13 mouse cellular contexts compared by ENCODE assay signal in genomic region chr9:22119543-22119942, GRCm38 (mm10). TPM values are rescaled to one million over a fixed set of nuclear protein-coding genes. Genes with fewer than 3 reads are reported as not detected.
DNase-seq lines count a peak whose midpoint lies in the region; ATAC-seq lines count a peak whose summit lies in the region.
"Had no signal": no experiment of that assay in that cellular context is flagged by ENCODE, and none has a peak within 500 bp of the region (broad histone marks: within the 10 kb centered on the region; RNA-seq: fewer than 3 reads in every experiment).

No protein-coding gene starts in this region.

- H3K36me3 ChIP-seq in hindbrain, embryonic 12.5 days: no peaks in the 10 kb centered on the region
- H3K36me3 ChIP-seq: heart, embryonic 12.5 days; midbrain, embryonic 13.5 days; neural tube, embryonic 12.5 days had no signal

- H3K27me3 ChIP-seq in hindbrain, embryonic 12.5 days: no peaks in the 10 kb centered on the region
- H3K27me3 ChIP-seq: heart, embryonic 12.5 days; neural tube, embryonic 12.5 days had no signal

- 94% methylated on average over 4 of the region's 4 CpGs for WGBS in hindbrain, embryonic 12.5 days

- H3K4me1 ChIP-seq in hindbrain, embryonic 12.5 days: peaks cover 20% of the 10 kb centered on the region

- no peaks in the 10 kb centered on the region for H3K9me3 ChIP-seq in hindbrain, embryonic 12.5 days (replicated peaks)
- H3K9me3 ChIP-seq: heart, embryonic 12.5 days; midbrain, embryonic 13.5 days; neural tube, embryonic 12.5 days had no signal

- intact Hi-C loops in left cerebral cortex, postnatal 4 days (cut with DNase I): no loop called here

- H3K4me3 ChIP-seq in hindbrain, embryonic 12.5 days: no peak overlapping the region
- H3K4me3 ChIP-seq: heart, embryonic 12.5 days; midbrain, embryonic 13.5 days; neural tube, embryonic 12.5 days had no signal

- DNase-seq in adrenal gland, postnatal 10 days: peak; percentile 46
- DNase-seq in adrenal gland, adult 8-10 months: no peak
- peak; percentile 30 for DNase-seq in left cerebral cortex, adult 11 months (ENCODE audit: low spot score)
- DNase-seq in left cerebral cortex, postnatal 4 days: no peak
- peak; percentile 80 for DNase-seq in brain, adult 2 months (ENCODE audit: low read depth, low spot score)
- DNase-seq in monocyte, adult 2 months (ENCODE audit: low read depth in 1 of 2, low spot score in 2 of 2): peak; percentile 48 to 60
- no peak for DNase-seq in gastrocnemius, postnatal 25 days
- DNase-seq: cerebellum, adult 11-12 months; kidney, adult 8-10 months had no signal

- H3K9ac ChIP-seq in hindbrain, embryonic 12.5 days: no peak overlapping the region
- H3K9ac ChIP-seq: heart, embryonic 12.5 days; midbrain, embryonic 13.5 days; neural tube, embryonic 12.5 days had no signal

- no peak overlapping the region for H3K27ac ChIP-seq in hindbrain, embryonic 12.5 days
- H3K27ac ChIP-seq: midbrain, embryonic 13.5 days; neural tube, embryonic 12.5 days had no signal

- H3K4me2 ChIP-seq in hindbrain, embryonic 12.5 days (replicated peaks): no peak overlapping the region
- H3K4me2 ChIP-seq: heart, embryonic 12.5 days; midbrain, embryonic 13.5 days; neural tube, embryonic 12.5 days had no signal

- no peak for ATAC-seq in hindbrain, embryonic 12.5 days (ENCODE audit: low FRiP score)
- ATAC-seq: midbrain, embryonic 13.5 days had no signal

RNA-seq across cellular contexts. Expression of gene Elof1, which starts 2.6 kb away (rescaled TPM):
- total RNA-seq in adrenal gland, postnatal 10 days (2021): 10 to 100 TPM; 80.6 to 88.5 TPM
- total RNA-seq in adrenal gland, adult 8-10 months (2022): 10 to 100 TPM; 71.9 to 83.9 (median 78.6) TPM
- total RNA-seq in left cerebral cortex, postnatal 4 days (2021): 10 to 100 TPM; 65.7 to 66.6 TPM
- 161 and 177 TPM in 2 replicates for polyA plus RNA-seq in hindbrain, embryonic 12.5 days (2016; fragmentation: Nextera tagmentation; extraction: Ambion mirVana)
- 10 to 100 TPM; 36.5 to 38.9 TPM for total RNA-seq in gastrocnemius, postnatal 25 days (2021)

RNA-seq across cellular contexts. Expression of gene Acp5, which starts 16.0 kb away (rescaled TPM):
- 10 to 100 TPM; 28.0 to 74.3 TPM for total RNA-seq in adrenal gland, postnatal 10 days (2021)
- total RNA-seq in adrenal gland, adult 8-10 months (2022): 10 to 100 TPM; 30.6 to 44.1 (median 36.6) TPM
- under 1 TPM; 0.26 to 0.38 TPM for total RNA-seq in left cerebral cortex, postnatal 4 days (2021)
- 8.3 and 9.8 TPM in 2 replicates for polyA plus RNA-seq in hindbrain, embryonic 12.5 days (2016; fragmentation: Nextera tagmentation; extraction: Ambion mirVana)
- total RNA-seq in gastrocnemius, postnatal 25 days (2021): 1 to 10 TPM in 1 of 2 experiments, under 1 TPM in 1; 0.77 to 8.8 TPM

RNA-seq across cellular contexts. Expression of gene Cnn1, which starts 20.5 kb away (rescaled TPM):
- total RNA-seq in adrenal gland, postnatal 10 days (2021): 10 to 100 TPM in 1 of 2 experiments, 1 to 10 TPM in 1; 1.4 to 12.9 TPM
- 1 to 10 TPM in 3 of 4 experiments, under 1 TPM in 1; 0.89 to 2.8 (median 1.2) TPM for total RNA-seq in adrenal gland, adult 8-10 months (2022)
- total RNA-seq in left cerebral cortex, postnatal 4 days (2021): under 1 TPM in 1 of 2 experiments, not detected in 1; 0.44 TPM
- 1.9 and 3.1 TPM in 2 replicates for polyA plus RNA-seq in hindbrain, embryonic 12.5 days (2016; fragmentation: Nextera tagmentation; extraction: Ambion mirVana)
- 1 to 10 TPM; 4.2 to 8.1 TPM for total RNA-seq in gastrocnemius, postnatal 25 days (2021)

RNA-seq across cellular contexts. Expression of gene Ecsit, which starts 34.3 kb away (rescaled TPM):
- total RNA-seq in adrenal gland, postnatal 10 days (2021): 10 to 100 TPM; 70.8 to 78.5 TPM
- total RNA-seq in adrenal gland, adult 8-10 months (2022): 10 to 100 TPM; 41.2 to 50.4 (median 48.9) TPM
- 10 to 100 TPM; 43.2 to 44.6 TPM for total RNA-seq in left cerebral cortex, postnatal 4 days (2021)
- 37.1 and 40.0 TPM in 2 replicates for polyA plus RNA-seq in hindbrain, embryonic 12.5 days (2016; fragmentation: Nextera tagmentation; extraction: Ambion mirVana)
- 10 to 100 TPM; 79.5 to 83.6 TPM for total RNA-seq in gastrocnemius, postnatal 25 days (2021)

RNA-seq across cellular contexts. Expression of gene Pigyl, which starts 37.1 kb away (rescaled TPM):
- 10 to 100 TPM; 46.4 to 54.9 TPM for total RNA-seq in adrenal gland, postnatal 10 days (2021)
- 10 to 100 TPM; 51.0 to 67.4 (median 59.4) TPM for total RNA-seq in adrenal gland, adult 8-10 months (2022)
- total RNA-seq in left cerebral cortex, postnatal 4 days (2021): 10 to 100 TPM; 37.4 to 38.1 TPM
- polyA plus RNA-seq in hindbrain, embryonic 12.5 days (2016; fragmentation: Nextera tagmentation; extraction: Ambion mirVana): 58.8 and 65.6 TPM in 2 replicates
- total RNA-seq in gastrocnemius, postnatal 25 days (2021): 10 to 100 TPM; 30.9 to 31.9 TPM

Comparison
In these comparisons a context has a peak if more than half of its experiments do, and no peak if none do; other contexts are left out.
1. DNase-seq: peak in adrenal gland, postnatal 10 days (single experiment), left cerebral cortex, adult 11 months (single experiment), brain, adult 2 months (single experiment) and monocyte, adult 2 months (2 of 2); none in adrenal gland, adult 8-10 months (single experiment), left cerebral cortex, postnatal 4 days (single experiment) and gastrocnemius, postnatal 25 days (single experiment).